Mouse (Mus musculus): Measurements from ENCODE around the gene Ylpm1.

- TF ChIP-seq CTCF (IDR thresholded peaks at IDR 0.05; ENCODE audit: insufficient read depth, low read length), result no peak
- TF ChIP-seq POLR2A (IDR thresholded peaks at IDR 0.05; ENCODE audit: borderline replicate concordance, extremely low read depth, low read depth, low read length), result no peak
Measured at GRCm38 (mm10) chr12:85087845-85088244, 91.7 kb downstream of the Ylpm1 start.
